Mouse (Mus musculus): ENCODE data around the gene Spag6.

DNA sequence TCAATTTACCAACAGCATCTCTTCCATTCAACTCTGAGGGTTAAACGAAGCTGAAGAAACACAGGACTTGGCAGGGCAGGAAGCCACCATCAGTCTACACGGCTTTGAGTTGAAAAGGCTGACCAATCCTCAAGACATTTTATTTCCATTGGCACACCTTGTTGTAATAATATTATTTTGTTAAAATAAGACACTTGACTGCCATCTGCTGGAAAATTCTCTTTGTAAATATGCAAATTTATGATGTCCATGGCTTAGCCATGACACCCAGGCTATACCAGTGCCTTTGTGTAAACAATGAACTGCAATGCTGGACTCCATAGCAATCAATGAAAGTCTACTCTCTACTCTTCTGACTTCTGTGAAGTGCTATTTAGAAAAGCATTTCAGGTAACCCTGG is 62.3 kb downstream of the Spag6 start:
- TF ChIP-seq CTCF (conservative IDR thresholded peaks at IDR 0.05; ENCODE audit: insufficient read depth, insufficient read length, low read depth, low read length) (0 out of 2 replicates have a peak, but pooled peaks have one; percentile 2), POLR2A (IDR thresholded peaks at IDR 0.05; ENCODE audit: low read depth, low read length) (no peak)
